10 mouse cellular contexts compared by ENCODE assay signal in the genomic region with DNA sequence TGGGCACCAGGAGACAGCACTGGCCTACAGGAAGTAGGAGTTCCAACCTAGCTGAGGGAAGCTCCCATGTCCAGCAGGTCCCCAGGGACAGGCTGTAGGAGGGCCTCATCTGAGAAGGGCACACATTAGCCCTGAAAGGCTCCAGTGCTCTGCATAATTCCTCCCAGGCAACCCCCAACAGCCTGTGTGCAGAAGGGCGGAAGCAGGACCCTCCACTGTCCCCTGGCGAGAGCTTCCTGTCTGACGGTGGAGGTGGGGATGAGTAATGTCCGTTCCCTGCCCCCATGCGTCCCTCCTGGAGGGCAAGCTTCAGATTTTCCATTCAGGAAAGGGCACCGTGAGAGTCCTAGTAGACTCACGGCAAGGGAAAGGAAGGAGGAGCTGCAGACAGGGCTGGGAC.
DNase-seq lines count a peak whose midpoint lies in the region; ATAC-seq and TF ChIP-seq lines count a peak whose summit lies in the region.
"Had no signal": no experiment of that assay in that cellular context is flagged by ENCODE, and none has a peak within 500 bp of the region (broad histone marks: within the 10 kb centered on the region; RNA-seq: fewer than 3 reads in every experiment).

No protein-coding gene starts in this region.

- DNase-seq in adrenal gland, postnatal 14 days = peak; percentile 49
- DNase-seq in adrenal gland, adult 8-10 months = no peak
- DNase-seq in lung, adult 2 months = peak; percentile 14
- no peak for DNase-seq in lung, postnatal 25 days (ENCODE audit: low spot score)
- DNase-seq in spleen, postnatal 36 days (ENCODE audit: low spot score in 2 of 2) = no peak
- no peak for DNase-seq in midbrain, embryonic 11.5 days (ENCODE audit: low spot score, missing footprints)
- DNase-seq: spleen, adult 18-20 months had no signal

- no peak for ATAC-seq in limb, embryonic 15.5 days (ENCODE audit: insufficient number of reproducible peaks, low FRiP score, low TSS enrichment, low read depth)
- no peak for ATAC-seq in stomach, embryonic 15.5 days (ENCODE audit: insufficient read depth, low FRiP score, low read depth)
- no peak for ATAC-seq in midbrain, embryonic 11.5 days (ENCODE audit: low FRiP score)
- ATAC-seq: midbrain, embryonic 13.5 days had no signal

- peaks cover 36% of the 10 kb centered on the region for H3K36me3 ChIP-seq in limb, embryonic 15.5 days
- H3K36me3 ChIP-seq in stomach, embryonic 15.5 days = 0 out of 2 replicates have a peak, but pooled peaks cover 3% of the 10 kb centered on the region
- H3K36me3 ChIP-seq in midbrain, embryonic 11.5 days (ENCODE audit: control insufficient read depth, insufficient read depth, low read length) = 0 out of 2 replicates have a peak, but pooled peaks cover 2% of the 10 kb centered on the region

- no peak overlapping the region for H3K9ac ChIP-seq in limb, embryonic 15.5 days
- H3K9ac ChIP-seq in stomach, embryonic 15.5 days = no peak overlapping the region
- no peak overlapping the region for H3K9ac ChIP-seq in midbrain, embryonic 11.5 days (ENCODE audit: low read length)
- H3K9ac ChIP-seq: midbrain, embryonic 13.5 days had no signal

- H3K4me2 ChIP-seq in limb, embryonic 15.5 days = no peak overlapping the region
- H3K4me2 ChIP-seq in stomach, embryonic 15.5 days = no peak overlapping the region
- H3K4me2 ChIP-seq in midbrain, embryonic 11.5 days = no peak overlapping the region
- H3K4me2 ChIP-seq: midbrain, embryonic 13.5 days had no signal

- peak overlapping the region; percentile 23; the same call in 1 of the 2 replicates for H3K27ac ChIP-seq in limb, embryonic 15.5 days
- 0 out of 2 replicates have a peak overlapping the region, but pooled peaks have one; percentile 13 for H3K27ac ChIP-seq in stomach, embryonic 15.5 days
- H3K27ac ChIP-seq in midbrain, embryonic 11.5 days (ENCODE audit: low read depth, low read length) = no peak overlapping the region

- no peaks in the 10 kb centered on the region for H3K9me3 ChIP-seq in limb, embryonic 15.5 days
- no peaks in the 10 kb centered on the region for H3K9me3 ChIP-seq in stomach, embryonic 15.5 days
- no peaks in the 10 kb centered on the region for H3K9me3 ChIP-seq in midbrain, embryonic 11.5 days (ENCODE audit: control insufficient read depth, low read length)
- H3K9me3 ChIP-seq: midbrain, embryonic 13.5 days had no signal

- 37% methylated on average over 7 of the region's 7 CpGs for WGBS in lung, adult 2 months
- WGBS in limb, embryonic 15.5 days = 35% methylated on average over 7 of the region's 7 CpGs
- WGBS in stomach, embryonic 15.5 days = 28% methylated on average over 7 of the region's 7 CpGs
- 55% methylated on average over 7 of the region's 7 CpGs for WGBS in midbrain, embryonic 11.5 days

- peaks cover 47% of the 10 kb centered on the region for H3K4me1 ChIP-seq in lung, adult 2 months (ENCODE audit: control insufficient read depth, insufficient read depth, low read length)
- peaks cover 51% of the 10 kb centered on the region for H3K4me1 ChIP-seq in limb, embryonic 15.5 days
- H3K4me1 ChIP-seq in stomach, embryonic 15.5 days = peaks cover 67% of the 10 kb centered on the region
- peaks cover 41% of the 10 kb centered on the region for H3K4me1 ChIP-seq in midbrain, embryonic 11.5 days (ENCODE audit: control insufficient read depth, insufficient read depth, low read length)

- no peak for TF ChIP-seq POLR2A in lung, adult 2 months (IDR thresholded peaks at IDR 0.05; ENCODE audit: borderline replicate concordance, extremely low read depth, low read depth, low read length)

- no peak overlapping the region for H3K4me3 ChIP-seq in lung, adult 2 months (replicated peaks; ENCODE audit: extremely low read depth, low read depth, low read length)
- H3K4me3 ChIP-seq in limb, embryonic 15.5 days = no peak overlapping the region
- H3K4me3 ChIP-seq in stomach, embryonic 15.5 days (replicated peaks) = no peak overlapping the region
- no peak overlapping the region for H3K4me3 ChIP-seq in midbrain, embryonic 11.5 days (ENCODE audit: low read depth, low read length)
- H3K4me3 ChIP-seq: midbrain, embryonic 13.5 days had no signal

- TF ChIP-seq CTCF in lung, adult 2 months (IDR thresholded peaks at IDR 0.05; ENCODE audit: insufficient read depth, low read length) = no peak

- H3K27me3 ChIP-seq in limb, embryonic 15.5 days = no peaks in the 10 kb centered on the region
- H3K27me3 ChIP-seq in stomach, embryonic 15.5 days (replicated peaks) = no peaks in the 10 kb centered on the region
- no peaks in the 10 kb centered on the region for H3K27me3 ChIP-seq in midbrain, embryonic 11.5 days (ENCODE audit: control insufficient read depth, insufficient read depth, low read length)
- H3K27me3 ChIP-seq: midbrain, embryonic 13.5 days had no signal

Comparison
In these comparisons a context has a peak if more than half of its experiments do, and no peak if none do; other contexts are left out.
1. DNase-seq: peak in adrenal gland, postnatal 14 days (single experiment) and lung, adult 2 months (single experiment); none in adrenal gland, adult 8-10 months (single experiment), lung, postnatal 25 days (single experiment), spleen, postnatal 36 days (0 of 2) and midbrain, embryonic 11.5 days (single experiment).